Mouse (Mus musculus): Measurements from ENCODE around the gene Akr1a1.
"Not testable (repeated sequence)": the region's sequence is repeated elsewhere in the genome, so short reads cannot be mapped to it uniquely, and the experiment has no call there.

Akr1a1 gene

DNA sequence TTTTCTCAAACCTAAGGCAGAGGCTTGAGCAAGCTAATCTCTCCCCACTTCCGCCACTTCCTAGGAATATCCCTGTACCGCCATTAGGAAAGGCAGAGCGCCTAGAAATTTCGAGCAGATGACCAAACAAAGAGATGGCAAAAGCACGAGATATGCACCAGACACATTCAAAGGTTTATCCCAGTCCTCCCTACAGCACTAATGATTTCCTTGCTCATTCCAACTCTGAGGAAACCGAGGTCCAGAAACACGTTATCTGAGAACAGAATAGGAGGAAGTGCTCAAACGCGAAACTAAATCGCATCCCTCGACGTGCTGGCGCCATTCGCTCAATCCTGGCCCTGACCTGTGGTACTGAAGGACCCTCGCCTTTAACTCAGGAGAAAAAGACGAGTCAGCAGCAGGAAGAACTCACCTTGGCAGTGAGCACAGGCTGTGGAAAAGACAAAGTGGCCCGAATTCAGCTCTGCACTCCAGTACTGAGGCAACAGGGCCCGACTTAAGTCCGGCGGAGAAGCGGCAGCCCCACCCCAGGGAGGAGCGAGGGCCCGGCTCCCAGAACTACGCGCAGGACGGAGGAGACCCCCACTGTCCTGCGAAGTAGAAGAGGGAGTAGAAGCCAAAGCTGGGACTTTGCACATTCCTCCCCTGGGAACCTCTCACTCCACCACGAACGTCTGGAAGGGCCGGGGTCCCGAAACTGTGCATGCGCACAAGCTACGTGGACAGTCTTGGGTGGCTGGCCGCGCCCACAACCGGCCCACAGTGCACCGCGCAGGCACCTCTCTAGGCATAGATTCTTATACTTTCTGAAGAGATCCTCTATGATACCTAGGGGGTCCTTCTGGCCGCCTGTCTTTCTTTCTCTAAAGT lies at the start of gene Akr1a1:
Gene Akr1a1, minus strand, starts transcription at position 757 of the 873 bp plus-strand sequence.
- DNase-seq: peak; percentile 95

DNA sequence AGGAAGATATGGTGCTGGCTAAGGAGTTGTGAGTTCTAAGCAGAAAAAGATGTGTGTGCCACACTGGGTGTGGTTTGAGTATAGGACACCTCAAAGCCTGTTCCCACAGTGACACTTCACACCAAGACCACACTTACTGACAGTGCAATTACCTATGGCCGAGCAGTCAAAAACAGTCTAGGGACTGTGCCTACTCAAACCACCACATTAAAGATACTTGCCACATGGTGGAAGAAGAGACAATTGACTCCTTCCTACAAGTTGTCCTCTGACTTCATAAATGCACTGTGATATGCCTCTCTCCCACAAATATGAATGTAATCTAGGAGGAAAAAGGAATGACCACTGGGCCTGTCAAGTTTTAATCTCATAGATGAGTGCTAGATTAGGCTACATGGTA lies 49.5 kb upstream of the Akr1a1 start:
- DNase-seq: no peak

DNA sequence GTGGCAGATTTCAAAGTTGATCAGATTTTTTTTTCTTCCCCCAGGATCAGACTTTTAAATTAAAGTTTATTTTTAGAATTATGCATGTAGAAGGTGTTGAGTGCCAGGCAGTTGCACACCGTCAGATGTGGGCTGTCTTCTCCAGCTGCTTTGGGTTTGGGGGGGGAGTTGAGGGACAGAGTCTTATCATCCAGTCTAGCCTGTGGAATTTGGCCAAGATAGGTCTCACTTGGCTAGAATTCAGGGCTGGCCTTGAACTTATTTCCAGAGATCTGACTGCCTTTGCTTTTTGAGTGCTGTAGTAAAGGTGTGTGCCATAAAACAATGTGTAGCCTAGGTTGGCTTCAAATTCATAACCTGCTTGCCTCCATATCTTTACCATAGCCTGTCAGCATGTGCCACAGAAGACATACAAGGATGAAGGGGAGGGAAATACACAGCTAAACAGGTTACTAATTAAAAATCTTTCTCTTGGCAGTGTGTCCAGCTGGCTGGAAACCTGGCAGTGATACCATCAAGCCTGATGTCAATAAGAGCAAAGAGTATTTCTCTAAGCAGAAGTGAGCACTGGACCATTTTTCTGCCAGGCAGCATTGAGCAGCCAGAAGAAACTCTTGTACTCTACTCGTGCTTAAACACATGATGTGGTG lies 47.3 kb upstream of the Akr1a1 start:
- peak; percentile 67 for DNase-seq

- DNase-seq: no peak
These were observed 42.3 kb upstream of the Akr1a1 start for GRCm38 (mm10) chr4:116693785-116694184.

GRCm38 (mm10) chr4:116692146-116692545 lies 40.7 kb upstream of the Akr1a1 start:
- no peak for DNase-seq

DNA sequence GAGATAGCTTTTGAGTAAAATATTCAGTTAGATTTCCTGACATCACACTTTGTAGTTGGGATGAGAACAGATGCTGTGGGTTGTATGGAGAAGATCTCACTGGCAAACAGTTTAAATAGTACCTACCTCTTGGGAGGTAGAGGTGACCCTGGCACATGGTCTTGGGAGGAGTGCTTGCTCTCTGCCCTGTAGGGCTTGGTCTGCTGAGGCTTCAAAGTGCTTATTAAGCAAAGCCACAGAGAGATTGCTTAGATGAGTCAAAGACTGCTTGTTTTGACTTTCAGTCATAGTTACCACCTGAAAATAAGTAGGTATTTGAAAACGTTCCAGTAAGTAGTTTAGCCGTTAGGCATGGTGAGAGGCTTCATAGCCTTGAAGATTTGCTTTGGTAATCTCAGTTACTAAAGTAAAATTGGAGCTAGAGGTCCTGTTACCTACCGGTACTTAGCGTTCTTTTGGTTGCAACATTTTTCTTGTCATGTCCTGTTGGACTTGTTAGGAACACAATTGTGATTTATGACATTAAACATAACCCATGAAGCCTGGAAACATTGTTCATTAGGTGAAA lies 37.9 kb upstream of the Akr1a1 start:
- DNase-seq: peak; percentile 34

GRCm38 (mm10) chr4:116687041-116687440 lies 35.6 kb upstream of the Akr1a1 start:
- DNase-seq: no peak

DNA sequence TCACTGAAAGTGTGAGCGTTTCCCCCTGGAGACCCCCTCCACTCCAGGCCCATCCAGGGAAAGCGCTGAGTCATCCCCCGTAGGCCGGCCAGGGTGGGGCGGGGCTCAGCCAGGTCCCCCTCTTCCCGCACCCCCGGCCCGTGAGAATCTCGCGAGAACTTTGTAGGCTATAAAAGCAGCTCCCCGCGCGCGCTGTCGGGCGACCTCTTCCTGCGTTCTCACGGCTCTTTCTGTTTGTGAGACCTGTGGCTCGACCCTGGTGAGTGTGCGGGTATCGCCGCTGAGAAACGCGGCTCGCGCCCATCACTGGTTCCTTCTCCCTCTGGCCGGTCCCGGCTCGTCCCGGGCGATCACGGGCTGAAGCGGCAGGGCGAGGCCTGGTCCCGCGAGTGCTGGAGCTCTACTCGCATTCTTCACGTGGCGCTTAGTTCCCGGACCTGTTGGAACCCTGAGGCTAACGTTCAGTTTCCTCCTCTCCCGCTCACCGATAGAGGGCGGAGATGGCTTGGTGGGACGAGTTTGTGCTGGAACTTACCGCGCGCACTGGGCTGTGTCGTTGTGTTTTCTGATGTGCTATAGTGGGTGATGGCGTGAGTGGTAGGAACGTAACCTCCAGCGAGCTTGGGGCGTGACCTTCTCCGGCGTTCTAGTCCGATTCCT lies 34.1 kb upstream of the Akr1a1 start, which contains the start of gene Prdx1:
Gene Prdx1, plus strand, starts transcription at position 143 of the 660 bp plus-strand sequence.
- DNase-seq: peak; percentile 97

GRCm38 (mm10) chr4:116684665-116685064 lies 33.2 kb upstream of the Akr1a1 start:
- DNase-seq: no peak

GRCm38 (mm10) chr4:116683957-116684356 lies 32.5 kb upstream of the Akr1a1 start:
- no peak for DNase-seq

DNA sequence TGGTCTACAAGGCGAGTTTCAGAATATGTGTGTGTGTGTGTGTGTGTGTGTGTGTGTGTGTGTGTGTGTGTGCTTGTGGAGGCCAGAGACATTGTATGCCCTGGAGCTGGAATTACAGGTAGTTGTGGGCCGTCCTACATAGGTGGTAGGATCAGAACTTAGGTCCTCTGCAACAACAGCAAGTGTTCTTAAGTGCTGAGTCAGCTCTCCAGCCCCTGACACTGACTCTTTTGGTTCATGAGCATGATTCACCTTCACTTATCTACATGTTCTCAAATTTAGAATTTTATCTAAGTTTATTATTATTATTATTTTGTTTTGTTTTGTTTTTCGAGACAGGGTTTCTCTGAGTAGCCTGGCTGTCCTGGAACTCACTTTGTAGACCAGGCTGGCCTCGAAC lies 29.0 kb upstream of the Akr1a1 start:
- not testable (repeated sequence) for DNase-seq

GRCm38 (mm10) chr4:116679141-116679540 lies 27.7 kb upstream of the Akr1a1 start:
- no peak for DNase-seq

GRCm38 (mm10) chr4:116677808-116678207 lies 26.3 kb upstream of the Akr1a1 start:
- DNase-seq: no peak

DNA sequence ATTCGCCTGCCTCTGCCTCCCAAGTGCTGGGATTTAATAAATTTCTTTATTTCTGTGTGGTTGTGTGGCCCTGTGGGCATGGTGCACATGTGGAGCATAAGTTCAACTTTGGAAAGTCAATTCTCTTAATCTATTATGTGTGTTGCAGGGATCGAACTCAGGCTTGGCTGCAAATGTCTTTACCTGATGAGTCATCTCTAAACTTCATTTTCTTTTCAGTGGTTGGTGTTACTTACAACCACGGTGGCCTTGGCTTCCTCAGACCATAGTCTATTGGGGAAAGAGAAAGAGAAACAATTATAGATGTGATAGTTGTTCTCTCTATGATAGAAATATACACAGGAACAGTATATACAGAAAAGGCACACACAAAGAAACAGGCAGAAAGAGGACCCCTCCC lies 24.5 kb upstream of the Akr1a1 start:
- DNase-seq: no peak

DNA sequence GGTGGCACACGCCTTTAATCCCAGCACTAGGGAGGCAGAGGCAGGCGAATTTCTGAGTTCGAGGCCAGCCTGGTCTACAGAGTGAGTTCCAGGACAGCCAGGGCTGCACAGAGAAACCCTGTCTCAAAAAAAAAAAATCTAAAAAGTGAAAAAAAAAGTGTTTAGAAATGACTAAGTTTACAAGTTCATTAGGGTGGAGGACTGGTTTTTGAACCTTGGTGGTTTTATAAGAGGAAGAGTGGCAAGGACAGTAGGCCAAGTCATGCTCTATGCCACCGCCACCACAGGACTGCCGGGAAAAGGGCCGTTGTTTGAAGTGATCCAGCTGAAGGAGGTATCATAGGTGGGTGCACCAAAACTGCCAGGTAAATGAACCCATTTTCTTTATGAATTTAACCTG lies 23.3 kb upstream of the Akr1a1 start:
- DNase-seq: not testable (repeated sequence)

DNA sequence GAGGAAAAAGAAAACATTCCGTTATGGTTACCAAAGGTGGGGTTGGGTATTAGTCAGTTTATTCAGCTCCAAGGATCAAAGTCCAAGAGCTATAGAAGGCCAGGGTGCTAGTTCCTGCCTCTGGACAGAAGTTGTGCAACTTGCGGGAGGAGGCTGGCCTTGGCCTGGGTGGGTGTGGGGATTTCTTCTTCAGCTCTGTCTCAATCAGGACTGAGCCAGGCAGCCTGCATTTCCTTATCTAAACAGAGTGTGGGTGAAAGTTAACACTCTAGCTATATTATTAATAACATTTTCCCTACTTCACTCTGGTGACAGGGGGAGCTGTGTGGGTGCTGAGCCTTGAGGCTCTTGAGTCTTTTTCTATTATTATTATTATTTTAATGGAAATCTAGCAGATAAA lies 21.3 kb upstream of the Akr1a1 start:
- no peak for DNase-seq

- peak; percentile 42 for DNase-seq
These were observed 17.8 kb upstream of the Akr1a1 start for GRCm38 (mm10) chr4:116669291-116669690.

- DNase-seq: no peak
These were observed 16.7 kb upstream of the Akr1a1 start for GRCm38 (mm10) chr4:116668145-116668544.

- DNase-seq: no peak
These were observed 15.1 kb upstream of the Akr1a1 start for GRCm38 (mm10) chr4:116666625-116667024.

DNA sequence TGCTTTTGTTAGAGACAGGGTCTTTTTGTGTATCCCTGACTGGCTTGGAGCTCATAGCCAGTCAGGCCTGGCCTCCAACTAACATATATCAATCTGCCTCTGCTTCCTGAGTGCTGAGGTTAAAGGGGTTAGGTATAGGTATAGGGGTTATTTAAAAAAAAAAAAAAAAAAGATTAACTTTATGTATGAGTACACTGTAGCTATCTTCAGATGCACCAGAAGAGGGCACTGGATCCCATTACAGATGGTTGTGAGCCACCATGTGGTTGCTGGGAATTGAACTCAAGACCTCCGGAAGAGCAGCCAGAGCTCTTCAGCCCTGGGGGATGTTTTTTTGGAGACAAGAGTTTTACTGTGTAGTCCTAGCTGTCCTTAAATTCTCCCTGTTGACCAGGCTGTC lies 10.5 kb upstream of the Akr1a1 start:
- no peak for DNase-seq

GRCm38 (mm10) chr4:116660829-116661228 lies 9.3 kb upstream of the Akr1a1 start:
- peak; percentile 33 for DNase-seq

GRCm38 (mm10) chr4:116659916-116660315 lies 8.4 kb upstream of the Akr1a1 start:
- not testable (repeated sequence) for DNase-seq

- peak; percentile 48 for DNase-seq
These were observed 8.0 kb upstream of the Akr1a1 start for GRCm38 (mm10) chr4:116659474-116659873.

Data from kidney, adult 18-20 months (tissue).